Mouse (Mus musculus): ENCODE measurements around the gene Snip1. TPM values are rescaled to one million over a fixed set of nuclear protein-coding genes. Genes with fewer than 3 reads are reported as not detected.

Snip1 gene
- polyA plus RNA-seq, 1 experiment from 2014 or later = 11.6 TPM

Other genes starting within 250 kb of the Snip1 start
- gene Yrdc, start 216.0 kb upstream of the Snip1 start, polyA plus RNA-seq (2015; fragmentation: Nextera tagmentation; extraction: Ambion mirVana) = 10.6 and 12.5 TPM in 2 replicates
- gene 1110065P20Rik, start 215.5 kb upstream of the Snip1 start, polyA plus RNA-seq (2015; fragmentation: Nextera tagmentation; extraction: Ambion mirVana) = 8.3 and 11.1 TPM in 2 replicates
- 0.02 TPM in 1 of 2 replicates, not detected in the other for gene Maneal, start 204.5 kb upstream of the Snip1 start, polyA plus RNA-seq (2015; fragmentation: Nextera tagmentation; extraction: Ambion mirVana)
- 0.02 TPM in 1 of 2 replicates, not detected in the other for gene Epha10, start 185.8 kb upstream of the Snip1 start, polyA plus RNA-seq (2015; fragmentation: Nextera tagmentation; extraction: Ambion mirVana)
- 4.3 TPM in 2 replicates for gene 9930104L06Rik, start 129.6 kb upstream of the Snip1 start, polyA plus RNA-seq (2015; fragmentation: Nextera tagmentation; extraction: Ambion mirVana)
- gene Cdca8, start 127.4 kb upstream of the Snip1 start, polyA plus RNA-seq (2015; fragmentation: Nextera tagmentation; extraction: Ambion mirVana) = 112 and 118 TPM in 2 replicates
- 0.50 and 0.64 TPM in 2 replicates for gene Rspo1, start 80.2 kb upstream of the Snip1 start, polyA plus RNA-seq (2015; fragmentation: Nextera tagmentation; extraction: Ambion mirVana)
- 30.1 TPM in 2 replicates for gene Gnl2, start 50.1 kb upstream of the Snip1 start, polyA plus RNA-seq (2015; fragmentation: Nextera tagmentation; extraction: Ambion mirVana)
- not detected in 2 replicates for gene Dnali1, start 969 bp upstream of the Snip1 start, polyA plus RNA-seq (2015; fragmentation: Nextera tagmentation; extraction: Ambion mirVana)
- 15.9 and 17.8 TPM in 2 replicates for gene Meaf6, start 18.5 kb downstream of the Snip1 start, polyA plus RNA-seq (2015; fragmentation: Nextera tagmentation; extraction: Ambion mirVana)
- 0.52 and 0.65 TPM in 2 replicates for gene Zc3h12a, start 61.2 kb downstream of the Snip1 start, polyA plus RNA-seq (2015; fragmentation: Nextera tagmentation; extraction: Ambion mirVana)